Mouse (Mus musculus): Measurements from ENCODE around the gene Gorasp2. TPM values are rescaled to one million over a fixed set of nuclear protein-coding genes. Genes with fewer than 3 reads are reported as not detected.

Gene Gorasp2
- polyA plus RNA-seq, 1 experiment from 2014 or later = 159 TPM

DNA sequence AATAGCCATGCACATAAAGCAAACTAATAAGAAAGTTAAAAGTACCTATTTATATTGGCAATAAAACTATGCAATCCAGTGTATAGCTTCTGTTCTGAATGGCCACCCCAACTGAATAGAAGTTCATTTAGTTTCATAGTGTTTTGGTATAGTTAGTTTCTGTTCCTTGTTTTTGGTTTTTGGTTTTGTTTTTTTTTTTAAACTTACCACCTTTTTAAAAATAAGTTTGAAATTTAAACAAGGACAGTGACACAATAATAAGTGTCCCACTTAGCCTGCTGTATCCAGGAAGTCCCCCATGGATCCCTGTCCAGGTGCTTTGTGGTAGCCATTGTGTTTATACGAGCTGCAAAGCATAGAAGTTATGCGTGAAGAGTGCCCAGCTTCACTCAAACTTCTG is 7.9 kb downstream of the Gorasp2 start:
- Histone ChIP-seq H3K9me3 (replicated peaks) (no peaks in the 10 kb centered on the region), H3K4me1 (no peaks in the 10 kb centered on the region), H3K36me3 (peaks cover 11% of the 10 kb centered on the region), H3K4me3 (no peak overlapping the region), H3K27me3 (ENCODE audit: low read depth, poor library complexity, severe bottlenecking) (no peaks in the 10 kb centered on the region), H3K27ac (replicated peaks) (no peak overlapping the region)
- no peak for DNase-seq (ENCODE audit: low spot score)
- WGBS = 86% methylated on average over 2 of the region's 2 CpGs

DNA sequence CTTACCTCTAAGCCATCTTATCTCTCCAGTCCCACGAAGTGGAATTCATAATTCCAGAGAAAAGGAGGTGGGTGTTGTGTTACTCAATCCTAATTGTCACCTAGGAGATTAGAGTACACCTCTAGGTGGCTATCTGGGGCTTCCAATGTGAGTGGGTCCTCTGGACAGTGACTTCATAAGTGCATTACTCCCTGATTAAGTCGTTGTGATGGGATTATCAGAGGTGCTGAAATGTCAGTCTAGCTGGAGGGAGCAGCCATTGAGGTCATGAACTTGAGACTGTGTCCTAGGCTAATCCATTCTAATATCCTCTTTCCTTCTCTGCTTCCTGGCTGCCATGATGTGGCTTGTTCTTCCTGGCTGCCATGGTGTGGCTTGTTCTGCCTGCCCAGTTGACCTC is 8.5 kb downstream of the Gorasp2 start:
- DNase-seq (ENCODE audit: low spot score) = no peak
- Histone ChIP-seq H3K27me3 (ENCODE audit: low read depth, poor library complexity, severe bottlenecking) (no peaks in the 10 kb centered on the region), H3K27ac (replicated peaks) (no peak overlapping the region), H3K9me3 (replicated peaks) (no peaks in the 10 kb centered on the region), H3K4me3 (no peak overlapping the region), H3K4me1 (no peaks in the 10 kb centered on the region), H3K36me3 (peaks cover 11% of the 10 kb centered on the region)
- 76% methylated on average over 2 of the region's 2 CpGs for WGBS

DNA sequence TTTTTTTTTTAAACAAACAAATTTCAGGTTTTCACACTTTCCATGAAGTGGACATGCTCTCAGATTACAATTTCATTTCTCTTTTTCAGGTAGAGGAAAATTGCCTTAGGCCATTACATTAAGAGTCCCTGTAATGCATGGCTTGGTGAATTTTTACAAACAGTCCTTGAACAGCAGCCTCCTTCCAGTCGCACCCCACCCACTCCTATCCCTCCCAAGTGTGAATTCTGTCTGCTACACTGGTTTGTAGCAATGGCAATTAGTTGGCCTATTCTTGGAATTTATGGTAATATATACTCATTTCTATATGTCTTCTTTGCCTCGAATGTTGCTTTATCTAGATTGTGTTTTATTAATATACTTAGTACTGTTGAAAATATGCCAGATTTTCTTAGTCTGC is 11.1 kb downstream of the Gorasp2 start:
- no peak for DNase-seq (ENCODE audit: low spot score)
- Histone ChIP-seq H3K4me1 (peaks cover 6% of the 10 kb centered on the region; the same call in 1 of the 2 replicates), H3K27me3 (ENCODE audit: low read depth, poor library complexity, severe bottlenecking) (no peaks in the 10 kb centered on the region), H3K36me3 (no peaks in the 10 kb centered on the region; the same call in 1 of the 2 replicates), H3K4me3 (no peak overlapping the region), H3K9me3 (replicated peaks) (no peaks in the 10 kb centered on the region), H3K27ac (replicated peaks) (no peak overlapping the region)
- 91% methylated on average over 2 of the region's 2 CpGs for WGBS

DNA sequence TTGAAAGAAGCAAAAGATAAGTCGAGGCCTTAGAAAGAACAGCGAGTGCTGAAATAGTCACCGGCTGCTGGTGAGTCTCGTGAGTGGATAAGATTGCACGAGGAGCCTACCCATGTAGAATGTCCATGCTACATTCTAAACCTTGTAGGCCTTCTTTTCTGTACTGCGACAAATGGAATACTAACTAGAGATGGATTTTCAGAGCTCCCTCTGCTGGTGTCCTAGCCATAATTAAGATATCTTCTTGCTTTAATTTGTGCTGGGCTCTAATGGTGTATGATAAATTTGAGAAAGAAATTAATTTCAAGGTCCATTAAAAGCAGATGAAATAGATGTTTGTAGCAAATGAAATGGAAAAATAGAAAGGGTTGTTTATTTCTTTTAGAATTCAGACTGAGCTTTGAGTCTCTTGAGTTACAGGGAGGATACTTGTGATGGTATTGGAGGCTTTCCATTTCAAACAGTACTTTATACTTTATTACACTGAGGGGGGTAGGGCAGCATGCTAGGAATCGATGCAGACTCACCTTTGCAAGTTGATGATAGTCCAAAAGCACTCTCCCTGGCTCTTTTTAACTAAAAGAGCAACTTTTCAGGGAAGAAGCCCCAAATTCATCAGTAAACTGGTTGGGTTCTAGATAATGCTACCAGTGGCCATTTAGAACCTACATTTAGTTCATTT is 12.2 kb downstream of the Gorasp2 start:
- Histone ChIP-seq H3K4me3 (no peak overlapping the region), H3K27me3 (ENCODE audit: low read depth, poor library complexity, severe bottlenecking) (no peaks in the 10 kb centered on the region), H3K36me3 (peaks cover 10% of the 10 kb centered on the region), H3K9me3 (replicated peaks) (no peaks in the 10 kb centered on the region), H3K27ac (replicated peaks) (no peak overlapping the region), H3K4me1 (peaks cover 6% of the 10 kb centered on the region; the same call in 1 of the 2 replicates)
- WGBS = 88% methylated on average over 7 of the region's 7 CpGs
- no peak for DNase-seq (ENCODE audit: low spot score)

DNA sequence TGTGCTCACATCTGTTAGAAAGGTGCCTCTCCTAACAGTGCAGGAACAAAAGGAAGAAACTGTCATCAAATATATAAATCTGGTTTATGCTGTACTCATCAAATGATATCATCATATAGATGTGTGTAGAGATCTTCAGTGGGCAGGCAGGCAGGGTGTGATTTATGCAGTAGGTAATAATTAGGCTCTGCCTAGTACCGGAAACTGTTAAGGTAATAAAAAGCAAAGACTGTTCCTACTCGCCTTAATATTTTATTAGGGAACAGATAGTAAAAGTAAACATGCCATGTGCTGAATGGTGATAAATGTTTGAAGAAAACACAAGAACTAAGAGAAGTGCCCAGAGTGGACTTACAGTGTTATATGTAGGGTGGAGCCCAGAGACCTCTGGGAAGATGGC is 20.9 kb downstream of the Gorasp2 start:
- no peaks in the 10 kb centered on the region for H3K9me3 ChIP-seq (replicated peaks)
- no peaks in the 10 kb centered on the region for H3K4me1 ChIP-seq
- no peak overlapping the region for H3K4me3 ChIP-seq
- no peaks in the 10 kb centered on the region for H3K27me3 ChIP-seq (ENCODE audit: low read depth, poor library complexity, severe bottlenecking)
- peaks cover 96% of the 10 kb centered on the region for H3K36me3 ChIP-seq
- WGBS = 95% methylated on average over 2 of the region's 2 CpGs
- no peak overlapping the region for H3K27ac ChIP-seq (replicated peaks)
- no peak for DNase-seq (ENCODE audit: low spot score)

DNA sequence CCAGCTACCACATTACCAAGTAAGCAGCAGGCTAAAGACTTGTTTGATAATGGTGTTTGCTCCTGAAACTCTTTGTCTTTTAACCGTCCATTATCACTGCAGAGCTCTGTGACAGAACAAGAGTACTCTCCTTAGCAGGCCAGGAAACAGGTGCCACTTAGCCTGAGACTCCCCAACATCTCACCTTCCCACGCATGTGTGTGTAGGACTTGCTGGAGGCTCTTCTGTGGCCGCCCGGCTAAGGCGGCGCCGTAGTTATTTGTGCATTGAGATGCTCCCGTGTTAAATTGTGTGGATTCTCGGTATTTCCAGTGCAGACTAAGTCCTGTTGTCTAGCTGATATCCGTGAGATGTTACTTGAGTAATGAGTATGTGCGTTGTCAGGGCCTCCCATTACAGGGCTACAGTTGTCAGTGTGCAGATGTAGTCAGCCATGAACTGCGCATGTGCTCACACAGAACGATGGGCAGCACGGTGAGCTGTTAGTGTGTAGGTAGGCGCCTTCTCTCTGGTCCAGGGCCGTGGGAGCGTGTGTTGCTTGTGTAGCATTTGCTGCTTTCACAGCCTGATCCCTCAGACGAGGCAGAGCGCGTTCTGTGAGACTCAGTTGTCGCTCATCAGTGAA is 27.2 kb downstream of the Gorasp2 start:
- H3K27me3 ChIP-seq (ENCODE audit: low read depth, poor library complexity, severe bottlenecking) = no peaks in the 10 kb centered on the region
- H3K4me3 ChIP-seq = no peak overlapping the region
- H3K27ac ChIP-seq (replicated peaks) = no peak overlapping the region
- H3K9me3 ChIP-seq (replicated peaks) = no peaks in the 10 kb centered on the region
- WGBS = 93% methylated on average over 21 of the region's 21 CpGs
- peaks cover 99% of the 10 kb centered on the region for H3K36me3 ChIP-seq
- no peaks in the 10 kb centered on the region for H3K4me1 ChIP-seq
- no peak for DNase-seq (ENCODE audit: low spot score)

DNA sequence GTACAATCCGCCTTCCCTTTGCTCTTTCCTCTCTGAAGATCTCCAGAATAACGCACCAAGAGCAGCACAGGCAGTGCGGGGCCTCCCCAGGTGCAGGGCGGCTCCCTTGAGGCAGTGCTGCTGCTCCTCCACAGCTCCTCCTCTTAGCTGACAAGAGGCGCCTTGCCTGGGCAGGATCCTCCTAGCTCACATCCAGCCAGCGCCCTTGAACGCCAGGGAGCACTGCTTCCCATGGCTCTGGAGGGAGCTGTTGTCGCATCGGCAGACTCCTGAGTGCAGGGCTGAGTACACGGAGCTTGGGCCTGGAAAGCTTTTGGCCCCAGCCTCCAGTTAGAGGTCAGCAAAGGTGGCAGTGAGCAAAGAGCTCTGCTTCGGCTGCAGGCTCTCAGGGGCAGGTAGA is 28.8 kb downstream of the Gorasp2 start:
- no peak overlapping the region for H3K27ac ChIP-seq (replicated peaks)
- no peak overlapping the region for H3K4me3 ChIP-seq
- H3K36me3 ChIP-seq = peaks cover 85% of the 10 kb centered on the region
- WGBS = 87% methylated on average over 11 of the region's 11 CpGs
- H3K27me3 ChIP-seq (ENCODE audit: low read depth, poor library complexity, severe bottlenecking) = no peaks in the 10 kb centered on the region
- H3K4me1 ChIP-seq = no peaks in the 10 kb centered on the region
- no peaks in the 10 kb centered on the region for H3K9me3 ChIP-seq (replicated peaks)
- DNase-seq (ENCODE audit: low spot score) = no peak

DNA sequence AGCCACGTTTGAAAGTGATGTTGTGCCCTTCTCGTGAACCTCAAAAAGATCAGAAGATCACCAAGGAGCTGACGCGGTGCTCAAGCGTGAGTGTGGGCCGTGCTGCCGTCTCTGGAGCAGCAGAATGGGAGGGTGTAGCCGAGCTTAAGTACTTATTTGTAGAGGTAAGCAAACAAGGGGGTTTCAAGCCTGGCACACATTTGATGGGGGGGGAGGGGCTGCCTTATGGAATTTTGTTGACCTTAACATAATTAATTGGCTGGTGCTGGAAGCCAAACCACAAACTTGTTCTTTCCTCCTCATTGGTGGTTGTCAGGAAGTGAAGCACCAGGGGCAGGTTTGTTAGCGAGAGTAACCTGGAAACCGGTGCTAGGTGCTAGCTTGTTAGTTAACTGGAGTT is 34.3 kb downstream of the Gorasp2 start:
- no peaks in the 10 kb centered on the region for H3K4me1 ChIP-seq
- WGBS = 89% methylated on average over 10 of the region's 10 CpGs
- no peak overlapping the region for H3K4me3 ChIP-seq
- no peaks in the 10 kb centered on the region for H3K27me3 ChIP-seq (ENCODE audit: low read depth, poor library complexity, severe bottlenecking)
- H3K9me3 ChIP-seq (replicated peaks) = no peaks in the 10 kb centered on the region
- peaks cover 37% of the 10 kb centered on the region for H3K36me3 ChIP-seq
- DNase-seq (ENCODE audit: low spot score) = no peak
- H3K27ac ChIP-seq (replicated peaks) = no peak overlapping the region

DNA sequence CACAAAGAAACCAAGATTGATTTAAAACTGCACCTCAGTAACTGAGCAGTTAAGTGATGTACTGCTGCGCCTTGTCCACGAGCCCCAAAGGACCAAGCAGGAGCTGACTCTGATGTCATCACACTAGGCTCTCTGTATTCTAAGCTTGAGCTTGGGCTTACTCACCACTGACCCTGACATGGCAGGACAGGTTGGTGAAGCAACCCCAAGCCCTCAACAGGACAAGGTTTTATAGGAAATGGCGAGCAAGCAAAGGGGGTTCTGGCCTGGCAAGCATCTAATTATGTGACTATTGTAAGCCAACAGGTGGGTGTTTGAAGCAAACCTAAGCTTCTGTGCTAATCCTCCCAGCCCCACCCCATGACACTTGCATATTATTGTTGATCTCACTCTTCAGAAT is 39.5 kb downstream of the Gorasp2 start:
- peaks cover 15% of the 10 kb centered on the region for H3K4me1 ChIP-seq
- 90% methylated on average over 3 of the region's 3 CpGs for WGBS
- no peak overlapping the region for H3K27ac ChIP-seq (replicated peaks)
- H3K27me3 ChIP-seq (ENCODE audit: low read depth, poor library complexity, severe bottlenecking) = no peaks in the 10 kb centered on the region
- 0 out of 2 replicates have a peak, but pooled peaks cover 2% of the 10 kb centered on the region for H3K36me3 ChIP-seq
- no peak overlapping the region for H3K4me3 ChIP-seq
- H3K9me3 ChIP-seq (replicated peaks) = no peaks in the 10 kb centered on the region
- DNase-seq (ENCODE audit: low spot score) = no peak

DNA sequence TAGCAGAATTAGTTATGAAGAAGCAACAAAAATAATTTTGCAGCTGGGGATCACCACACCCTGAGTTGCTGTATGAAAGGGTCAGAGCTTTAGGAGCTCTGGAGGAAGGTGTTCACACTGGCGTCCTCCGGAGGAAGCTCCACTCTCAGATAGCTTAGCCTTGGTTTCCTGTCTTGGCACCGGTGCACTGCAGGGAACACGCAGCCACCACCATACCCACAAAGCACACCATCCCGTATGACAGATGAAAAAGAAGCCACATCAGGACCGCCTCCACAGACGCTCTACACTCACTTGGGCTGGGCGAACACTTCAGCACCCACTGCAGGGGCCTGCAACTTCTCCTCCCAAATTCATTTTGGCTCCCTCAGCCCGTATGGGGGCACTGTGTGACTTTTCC is 40.2 kb downstream of the Gorasp2 start:
- H3K4me1 ChIP-seq = peaks cover 15% of the 10 kb centered on the region

DNA sequence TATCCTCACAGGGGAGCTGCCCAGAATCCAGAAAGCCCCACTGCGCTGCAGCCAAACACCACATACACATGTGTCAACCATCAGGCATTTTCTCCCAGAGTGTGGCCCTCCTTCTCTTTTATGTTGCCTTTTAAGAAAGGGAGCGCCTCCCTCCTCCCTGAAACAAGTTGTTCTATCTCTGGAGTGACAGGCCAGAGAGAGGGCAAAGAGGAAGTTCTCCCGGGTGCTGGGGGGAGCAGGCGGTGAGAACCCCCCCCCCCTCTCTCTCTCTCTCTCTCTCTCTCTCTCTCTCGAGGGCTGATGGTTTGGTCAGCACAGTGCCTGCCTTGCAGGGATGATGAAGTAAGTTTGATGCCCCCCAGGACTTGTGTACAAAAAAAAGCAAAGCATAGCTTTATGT is 41.0 kb downstream of the Gorasp2 start:
- Histone ChIP-seq H3K27me3 (ENCODE audit: low read depth, poor library complexity, severe bottlenecking) (no peaks in the 10 kb centered on the region), H3K9me3 (replicated peaks) (no peaks in the 10 kb centered on the region)
- WGBS = 54% methylated on average over 5 of the region's 5 CpGs

More for the DNA sequence above, 40.2 kb downstream of the Gorasp2 start:
- no peak for DNase-seq (ENCODE audit: low spot score)
- H3K27ac ChIP-seq (replicated peaks) = no peak overlapping the region
- no peaks in the 10 kb centered on the region for H3K9me3 ChIP-seq (replicated peaks)
- H3K27me3 ChIP-seq (ENCODE audit: low read depth, poor library complexity, severe bottlenecking) = no peaks in the 10 kb centered on the region
- WGBS = 66% methylated on average over 9 of the region's 9 CpGs
- H3K36me3 ChIP-seq = 0 out of 2 replicates have a peak, but pooled peaks cover 2% of the 10 kb centered on the region
- H3K4me3 ChIP-seq = no peak overlapping the region

DNA sequence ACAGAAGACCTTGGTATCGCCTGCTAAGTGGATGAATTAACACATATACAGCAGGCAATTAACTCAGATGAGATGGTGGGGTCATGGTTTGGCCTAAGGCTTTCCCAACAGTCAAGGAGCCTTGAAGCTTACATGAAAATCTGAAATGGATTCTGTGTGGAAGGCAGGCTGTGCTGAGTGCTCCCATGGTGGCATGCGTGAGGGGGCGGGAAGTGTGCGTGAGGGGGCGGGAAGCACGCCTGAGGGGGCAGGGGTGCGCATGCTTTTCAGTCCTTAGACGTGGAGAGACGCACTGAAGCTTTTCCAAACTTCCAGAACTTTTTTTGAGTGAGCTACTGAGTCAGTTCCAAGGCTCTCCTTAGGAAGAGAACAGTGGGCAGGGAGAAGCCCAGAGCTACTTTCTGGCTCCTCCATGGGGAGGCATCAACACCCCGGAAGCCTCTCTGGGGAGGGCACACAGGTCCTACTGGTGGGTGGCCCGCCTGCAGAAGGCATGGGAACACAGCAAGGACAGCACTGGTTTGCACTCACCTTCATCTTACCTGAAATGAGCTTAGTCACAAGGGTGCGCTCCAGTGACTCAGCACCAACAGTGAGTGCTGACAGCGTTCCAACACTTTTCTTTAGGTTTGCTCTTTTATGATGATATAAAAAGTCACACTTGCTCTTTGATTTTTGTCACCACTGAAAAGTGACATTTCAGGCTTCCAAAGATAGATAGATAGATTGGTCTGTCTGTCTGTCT is 47.8 kb downstream of the Gorasp2 start:
- Histone ChIP-seq H3K36me3 (peaks cover 47% of the 10 kb centered on the region), H3K4me3 (no peak overlapping the region), H3K27me3 (ENCODE audit: low read depth, poor library complexity, severe bottlenecking) (no peaks in the 10 kb centered on the region), H3K27ac (replicated peaks) (no peak overlapping the region), H3K4me1 (peaks cover 12% of the 10 kb centered on the region), H3K9me3 (replicated peaks) (no peaks in the 10 kb centered on the region)
- no peak for DNase-seq (ENCODE audit: low spot score)
- 78% methylated on average over 13 of the region's 13 CpGs for WGBS

More for the DNA sequence above, 41.0 kb downstream of the Gorasp2 start:
- Histone ChIP-seq H3K4me1 (peaks cover 15% of the 10 kb centered on the region), H3K27ac (replicated peaks) (0 out of 2 replicates have a peak overlapping the region, but pooled peaks have one; percentile 17), H3K36me3 (0 out of 2 replicates have a peak, but pooled peaks cover 2% of the 10 kb centered on the region), H3K4me3 (no peak overlapping the region)
- no peak for DNase-seq (ENCODE audit: low spot score)

DNA sequence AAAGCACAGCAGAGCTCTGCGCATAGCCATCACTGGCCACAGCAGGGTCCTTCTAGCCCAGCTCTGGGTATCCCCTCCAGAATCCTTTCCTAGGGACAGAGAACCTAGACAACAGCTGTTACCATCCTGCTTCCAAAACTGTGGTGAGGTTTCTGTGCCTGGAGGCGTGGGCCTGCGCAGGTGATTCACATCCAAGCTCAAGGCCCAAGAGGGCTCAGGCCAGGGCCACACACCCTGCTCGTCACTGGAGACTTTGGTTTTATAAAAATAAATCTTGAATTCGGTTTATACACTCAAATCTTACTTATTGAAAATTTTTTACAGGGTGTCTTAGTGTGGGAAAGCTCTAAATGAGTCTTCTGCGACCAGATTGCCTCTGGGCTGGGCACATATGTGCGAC is 48.9 kb downstream of the Gorasp2 start:
- Histone ChIP-seq H3K4me1 (peaks cover 1% of the 10 kb centered on the region), H3K36me3 (peaks cover 58% of the 10 kb centered on the region), H3K27ac (replicated peaks) (no peak overlapping the region), H3K27me3 (ENCODE audit: low read depth, poor library complexity, severe bottlenecking) (no peaks in the 10 kb centered on the region), H3K4me3 (no peak overlapping the region), H3K9me3 (replicated peaks) (no peaks in the 10 kb centered on the region)
- WGBS = 93% methylated on average over 7 of the region's 7 CpGs
- DNase-seq (ENCODE audit: low spot score) = no peak

Measured in midbrain, embryonic 10.5 days (tissue).